Mouse (Mus musculus): ENCODE measurements around the gene Unc5cl. TPM values are rescaled to one million over a fixed set of nuclear protein-coding genes. Genes with fewer than 3 reads are reported as not detected.

Gene Unc5cl
- polyA plus RNA-seq, 1 experiment = 0.58 TPM

- no peak overlapping the region for H3K4me3 ChIP-seq (ENCODE audit: insufficient read depth, low read depth, low read length)
- no peaks in the 10 kb centered on the region for H3K36me3 ChIP-seq (ENCODE audit: control insufficient read depth, insufficient read depth, low read length)
- no peak for DNase-seq
- WGBS = 83% methylated on average over 4 of the region's 4 CpGs
- H3K27ac ChIP-seq (ENCODE audit: insufficient read depth, low read depth, low read length) = no peak overlapping the region
- H3K27me3 ChIP-seq (replicated peaks; ENCODE audit: control insufficient read depth, insufficient read depth, low read length) = no peaks in the 10 kb centered on the region
- H3K4me1 ChIP-seq (ENCODE audit: control insufficient read depth, insufficient read depth, low read length) = no peaks in the 10 kb centered on the region
- no peak for TF ChIP-seq POLR2A (IDR thresholded peaks at IDR 0.05; ENCODE audit: low read depth, low read length)
- no peak for TF ChIP-seq CTCF (conservative IDR thresholded peaks at IDR 0.05; ENCODE audit: insufficient read depth, insufficient read length, low read depth, low read length)
Measured at GRCm38 (mm10) chr17:48509596-48509995, 54.9 kb downstream of the Unc5cl start.

GRCm38 (mm10) chr17:48512614-48513281 lies 58.0 kb downstream of the Unc5cl start:
- no peak for DNase-seq
- H3K4me1 ChIP-seq (ENCODE audit: control insufficient read depth, insufficient read depth, low read length) = no peaks in the 10 kb centered on the region
- no peak overlapping the region for H3K27ac ChIP-seq (ENCODE audit: insufficient read depth, low read depth, low read length)
- WGBS = 34% methylated on average over 18 of the region's 18 CpGs
- no peaks in the 10 kb centered on the region for H3K36me3 ChIP-seq (ENCODE audit: control insufficient read depth, insufficient read depth, low read length)
- H3K4me3 ChIP-seq (ENCODE audit: insufficient read depth, low read depth, low read length) = no peak overlapping the region
- H3K27me3 ChIP-seq (replicated peaks; ENCODE audit: control insufficient read depth, insufficient read depth, low read length) = no peaks in the 10 kb centered on the region
- no peak for TF ChIP-seq CTCF (conservative IDR thresholded peaks at IDR 0.05; ENCODE audit: insufficient read depth, insufficient read length, low read depth, low read length)
- no peak for TF ChIP-seq POLR2A (IDR thresholded peaks at IDR 0.05; ENCODE audit: low read depth, low read length)

GRCm38 (mm10) chr17:48514613-48515012 lies 59.9 kb downstream of the Unc5cl start:
- TF ChIP-seq CTCF (conservative IDR thresholded peaks at IDR 0.05; ENCODE audit: insufficient read depth, insufficient read length, low read depth, low read length) = no peak
- TF ChIP-seq POLR2A (IDR thresholded peaks at IDR 0.05; ENCODE audit: low read depth, low read length) = no peak
- Histone ChIP-seq H3K4me3 (ENCODE audit: insufficient read depth, low read depth, low read length) (no peak overlapping the region), H3K27me3 (replicated peaks; ENCODE audit: control insufficient read depth, insufficient read depth, low read length) (no peaks in the 10 kb centered on the region), H3K4me1 (ENCODE audit: control insufficient read depth, insufficient read depth, low read length) (no peaks in the 10 kb centered on the region), H3K27ac (ENCODE audit: insufficient read depth, low read depth, low read length) (no peak overlapping the region), H3K36me3 (ENCODE audit: control insufficient read depth, insufficient read depth, low read length) (no peaks in the 10 kb centered on the region)
- DNase-seq = no peak
- WGBS = 37% methylated on average over 4 of the region's 4 CpGs

DNA sequence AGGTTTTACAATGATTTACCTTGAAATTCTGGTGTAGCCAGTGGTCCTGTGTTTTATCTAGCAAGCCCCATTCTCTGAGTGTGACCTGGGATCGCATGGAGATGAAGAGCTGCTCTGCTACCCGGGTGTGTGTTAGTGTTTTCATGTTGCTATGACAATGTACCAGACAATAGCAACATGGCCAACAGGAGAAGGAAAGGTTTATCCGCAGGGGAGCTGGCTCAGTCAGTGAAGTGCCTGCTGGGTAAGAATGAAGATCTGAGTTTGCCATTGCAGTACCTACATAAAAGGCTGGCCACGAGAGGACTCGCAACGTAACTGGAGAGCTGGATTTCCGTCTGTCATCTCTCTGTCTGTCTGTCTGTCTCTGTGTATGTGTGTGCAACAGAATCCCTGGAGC lies 64.3 kb downstream of the Unc5cl start:
- no peak for TF ChIP-seq CTCF (conservative IDR thresholded peaks at IDR 0.05; ENCODE audit: insufficient read depth, insufficient read length, low read depth, low read length)
- no peak for TF ChIP-seq POLR2A (IDR thresholded peaks at IDR 0.05; ENCODE audit: low read depth, low read length)
- Histone ChIP-seq H3K27ac (ENCODE audit: insufficient read depth, low read depth, low read length) (no peak overlapping the region), H3K36me3 (ENCODE audit: control insufficient read depth, insufficient read depth, low read length) (no peaks in the 10 kb centered on the region), H3K4me1 (ENCODE audit: control insufficient read depth, insufficient read depth, low read length) (no peaks in the 10 kb centered on the region), H3K27me3 (replicated peaks; ENCODE audit: control insufficient read depth, insufficient read depth, low read length) (no peaks in the 10 kb centered on the region), H3K4me3 (ENCODE audit: insufficient read depth, low read depth, low read length) (no peak overlapping the region)
- DNase-seq = no peak
- WGBS = 91% methylated on average over 7 of the region's 7 CpGs

DNA sequence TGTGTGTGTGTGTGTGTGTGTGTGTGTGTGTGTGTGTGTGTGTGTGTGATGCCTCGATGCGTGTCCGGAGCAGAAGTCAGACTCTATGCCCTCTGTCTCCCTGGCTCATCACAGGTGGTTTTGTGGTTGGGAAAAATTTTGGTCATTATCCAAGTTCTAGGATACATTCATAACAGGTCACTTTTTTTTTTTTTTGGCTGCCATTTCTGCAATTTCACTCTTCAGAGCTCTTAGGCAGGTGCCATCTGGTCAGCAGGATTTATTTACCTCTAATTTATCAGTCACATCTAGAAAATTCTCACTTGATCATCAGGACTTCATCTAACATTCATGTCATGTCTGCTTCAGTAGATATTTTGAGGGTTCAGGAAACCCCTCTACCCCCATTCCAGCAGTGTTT lies 65.7 kb downstream of the Unc5cl start:
- no peak for TF ChIP-seq CTCF (conservative IDR thresholded peaks at IDR 0.05; ENCODE audit: insufficient read depth, insufficient read length, low read depth, low read length)
- no peak for TF ChIP-seq POLR2A (IDR thresholded peaks at IDR 0.05; ENCODE audit: low read depth, low read length)
- H3K36me3 ChIP-seq (ENCODE audit: control insufficient read depth, insufficient read depth, low read length) = no peaks in the 10 kb centered on the region
- WGBS = 83% methylated on average over 3 of the region's 3 CpGs
- DNase-seq = no peak
- H3K4me3 ChIP-seq (ENCODE audit: insufficient read depth, low read depth, low read length) = no peak overlapping the region
- no peaks in the 10 kb centered on the region for H3K4me1 ChIP-seq (ENCODE audit: control insufficient read depth, insufficient read depth, low read length)
- no peak overlapping the region for H3K27ac ChIP-seq (ENCODE audit: insufficient read depth, low read depth, low read length)
- H3K27me3 ChIP-seq (replicated peaks; ENCODE audit: control insufficient read depth, insufficient read depth, low read length) = no peaks in the 10 kb centered on the region

DNA sequence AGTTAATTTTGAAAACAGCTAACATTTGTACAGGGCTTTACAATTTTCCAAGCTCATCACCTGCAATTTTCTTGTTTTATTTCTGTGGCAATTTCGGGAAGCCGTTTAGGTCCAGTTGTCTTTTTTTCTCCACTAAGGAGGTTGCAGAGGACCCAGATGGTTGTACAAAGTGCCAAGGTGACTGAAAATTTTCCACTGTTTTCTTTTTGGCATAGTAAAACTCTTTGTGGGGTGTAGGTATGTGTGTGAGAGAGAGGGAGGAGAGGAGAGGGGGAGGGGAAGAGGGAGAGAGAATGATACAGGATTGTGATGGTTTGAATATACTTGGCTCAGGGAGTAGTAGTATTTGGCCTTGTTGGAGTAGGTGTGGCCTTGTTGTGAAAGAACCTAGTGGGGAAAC lies 68.4 kb downstream of the Unc5cl start:
- H3K4me3 ChIP-seq (ENCODE audit: insufficient read depth, low read depth, low read length) = no peak overlapping the region
- no peak for TF ChIP-seq POLR2A (IDR thresholded peaks at IDR 0.05; ENCODE audit: low read depth, low read length)
- no peak for TF ChIP-seq CTCF (conservative IDR thresholded peaks at IDR 0.05; ENCODE audit: insufficient read depth, insufficient read length, low read depth, low read length)
- no peak for DNase-seq
- 87% methylated on average over 2 of the region's 2 CpGs for WGBS
- no peaks in the 10 kb centered on the region for H3K4me1 ChIP-seq (ENCODE audit: control insufficient read depth, insufficient read depth, low read length)
- H3K27me3 ChIP-seq (replicated peaks; ENCODE audit: control insufficient read depth, insufficient read depth, low read length) = no peaks in the 10 kb centered on the region
- H3K36me3 ChIP-seq (ENCODE audit: control insufficient read depth, insufficient read depth, low read length) = no peaks in the 10 kb centered on the region
- H3K27ac ChIP-seq (ENCODE audit: insufficient read depth, low read depth, low read length) = no peak overlapping the region

- TF ChIP-seq POLR2A (IDR thresholded peaks at IDR 0.05; ENCODE audit: low read depth, low read length) (no peak), CTCF (conservative IDR thresholded peaks at IDR 0.05; ENCODE audit: insufficient read depth, insufficient read length, low read depth, low read length) (no peak)
Measured at GRCm38 (mm10) chr17:48533844-48534705, 79.4 kb downstream of the Unc5cl start.

More at GRCm38 (mm10) chr17:48533844-48534705, 79.4 kb downstream of the Unc5cl start:
- Histone ChIP-seq H3K4me1 (ENCODE audit: control insufficient read depth, insufficient read depth, low read length) (no peaks in the 10 kb centered on the region), H3K36me3 (ENCODE audit: control insufficient read depth, insufficient read depth, low read length) (no peaks in the 10 kb centered on the region), H3K4me3 (ENCODE audit: insufficient read depth, low read depth, low read length) (no peak overlapping the region), H3K27me3 (replicated peaks; ENCODE audit: control insufficient read depth, insufficient read depth, low read length) (no peaks in the 10 kb centered on the region), H3K27ac (ENCODE audit: insufficient read depth, low read depth, low read length) (no peak overlapping the region)
- DNase-seq = no peak
- 51% methylated on average over 14 of the region's 14 CpGs for WGBS

All from kidney, adult 2 months (tissue).